Mouse (Mus musculus) thymus, adult 2 months (tissue): ENCODE results near the gene Wnt11.

Source experiments
- CTCF ChIP-seq: fragments of 200-500 bp; IDR thresholded peaks from 2 replicates; pipeline ENCODE4 v1.5.1; 2012; ENCODE audit warnings: mild to moderate bottlenecking, control low read depth, low read length, moderate library complexity, borderline replicate concordance; ENCODE audit not compliant: control insufficient read depth, poor library complexity, insufficient read depth; ENCODE audit errors: extremely low read depth
- POLR2A ChIP-seq: fragments of 200-500 bp; IDR thresholded peaks from 2 replicates; pipeline ENCODE4 v1.6.1; 2012; ENCODE audit warnings: mild to moderate bottlenecking, low read length, control low read depth, moderate library complexity; ENCODE audit not compliant: control insufficient read depth, poor library complexity, insufficient read depth; ENCODE audit errors: extremely low read depth

GRCm38 (mm10) chr7:98895501-98896095 lies 60.7 kb downstream of the Wnt11 start:
- TF ChIP-seq CTCF (no peak), POLR2A (no peak)
